Mouse (Mus musculus) brain, embryonic 14.5 days (tissue): ENCODE results near the gene Spin1.

Source experiments
- CTCF ChIP-seq: fragments of 200-500 bp; IDR thresholded peaks from 2 replicates; pipeline ENCODE4 v1.5.1; 2012; ENCODE audit warnings: inconsistent platforms, mild to moderate bottlenecking, moderate library complexity, borderline replicate concordance; ENCODE audit not compliant: insufficient read depth, insufficient read length; ENCODE audit errors: extremely low read depth
- POLR2A ChIP-seq: fragments of 200-500 bp; IDR thresholded peaks from 2 replicates; pipeline ENCODE4 v1.6.1; 2012; ENCODE audit warnings: mild to moderate bottlenecking, inconsistent platforms, borderline replicate concordance; ENCODE audit not compliant: poor library complexity, insufficient read depth, insufficient read length, severe bottlenecking; ENCODE audit errors: extremely low read depth

- TF ChIP-seq CTCF (no peak), POLR2A (no peak)
Measured at GRCm38 (mm10) chr13:51193893-51194292, 93.2 kb downstream of the Spin1 start.
